Mouse (Mus musculus): ENCODE results near the gene Farp1. TPM values are rescaled to one million over a fixed set of nuclear protein-coding genes. Genes with fewer than 3 reads are reported as not detected.
A peak's percentile ranks its signal among the peaks of the same experiment; 100 is the strongest.

Gene Farp1
- polyA plus RNA-seq, 1 experiment, result 29.2 TPM

DNA sequence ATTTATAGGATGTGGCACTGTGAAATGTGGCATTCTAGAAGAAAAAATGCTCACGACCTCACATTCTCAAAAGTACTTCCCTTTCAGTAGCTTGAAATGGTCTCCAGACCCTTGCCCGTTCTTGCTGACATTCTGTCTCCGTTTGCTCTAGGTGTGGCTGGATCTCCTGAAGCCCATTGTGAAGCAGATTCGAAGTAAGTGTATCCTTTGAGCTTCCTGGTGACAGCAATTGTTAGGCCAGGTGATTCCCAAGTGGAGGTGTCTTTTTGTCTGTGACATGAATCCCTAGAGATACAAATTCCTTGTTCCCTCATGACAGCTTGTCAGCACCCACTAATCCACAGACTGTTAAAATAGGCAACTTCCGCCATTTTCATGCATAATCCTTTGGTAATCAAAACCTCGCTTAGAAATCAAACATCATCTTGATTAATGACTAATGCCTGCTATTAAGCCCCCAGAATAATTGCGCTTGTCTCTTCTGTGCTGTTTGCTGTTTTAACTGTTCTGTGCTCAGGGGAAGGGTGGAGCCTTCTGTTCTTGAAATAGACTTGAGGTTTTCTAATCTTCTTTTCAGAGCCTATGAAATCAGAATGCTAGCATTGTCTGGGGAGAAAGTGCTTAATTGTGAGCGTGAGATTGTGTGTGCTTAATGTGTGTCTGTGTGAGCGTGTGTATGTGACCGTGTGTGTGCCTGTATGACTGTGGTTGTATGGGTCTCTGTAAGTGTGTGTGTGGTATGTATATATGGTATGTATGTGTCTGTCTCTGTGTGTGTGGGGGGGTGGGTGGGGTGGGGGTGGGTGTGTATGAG, 184.4 kb downstream of the Farp1 start:
- Histone ChIP-seq H3K36me3 (ENCODE audit: control insufficient read depth, insufficient read depth, low read length, poor library complexity, severe bottlenecking) (no peaks in the 10 kb centered on the region), H3K9ac (ENCODE audit: low read depth, poor library complexity, severe bottlenecking) (no peak overlapping the region), H3K9me3 (replicated peaks; ENCODE audit: control insufficient read depth, insufficient read depth, low read length, poor library complexity, severe bottlenecking) (no peaks in the 10 kb centered on the region), H3K27ac (ENCODE audit: insufficient read depth, low read length) (no peak overlapping the region), H3K27me3 (ENCODE audit: control insufficient read depth, insufficient read depth, low read length, poor library complexity, severe bottlenecking) (no peaks in the 10 kb centered on the region), H3K4me1 (ENCODE audit: control insufficient read depth, insufficient read depth, low read length) (no peaks in the 10 kb centered on the region), H3K4me3 (ENCODE audit: low read depth, low read length) (no peak overlapping the region)
- TF ChIP-seq POLR2A (IDR thresholded peaks at IDR 0.05; ENCODE audit: insufficient read depth, low read length) (no peak), EP300 (IDR thresholded peaks at IDR 0.05; ENCODE audit: insufficient read depth, low read depth, low read length) (no peak), CTCF (IDR thresholded peaks at IDR 0.05; ENCODE audit: low read depth, low read length) (no peak)

GRCm38 (mm10) chr14:121220040-121220322, 185.0 kb downstream of the Farp1 start:
- Histone ChIP-seq H3K9me3 (replicated peaks; ENCODE audit: control insufficient read depth, insufficient read depth, low read length, poor library complexity, severe bottlenecking) (no peaks in the 10 kb centered on the region), H3K4me1 (ENCODE audit: control insufficient read depth, insufficient read depth, low read length) (no peaks in the 10 kb centered on the region), H3K4me3 (ENCODE audit: low read depth, low read length) (no peak overlapping the region), H3K27ac (ENCODE audit: insufficient read depth, low read length) (no peak overlapping the region), H3K9ac (ENCODE audit: low read depth, poor library complexity, severe bottlenecking) (no peak overlapping the region), H3K27me3 (ENCODE audit: control insufficient read depth, insufficient read depth, low read length, poor library complexity, severe bottlenecking) (no peaks in the 10 kb centered on the region), H3K36me3 (ENCODE audit: control insufficient read depth, insufficient read depth, low read length, poor library complexity, severe bottlenecking) (no peaks in the 10 kb centered on the region)
- TF ChIP-seq EP300 (IDR thresholded peaks at IDR 0.05; ENCODE audit: insufficient read depth, low read depth, low read length) (no peak), CTCF (IDR thresholded peaks at IDR 0.05; ENCODE audit: low read depth, low read length) (no peak), POLR2A (IDR thresholded peaks at IDR 0.05; ENCODE audit: insufficient read depth, low read length) (no peak)

GRCm38 (mm10) chr14:121220723-121221122, 185.7 kb downstream of the Farp1 start:
- H3K27me3 ChIP-seq (ENCODE audit: control insufficient read depth, insufficient read depth, low read length, poor library complexity, severe bottlenecking), result no peaks in the 10 kb centered on the region
- TF ChIP-seq POLR2A (IDR thresholded peaks at IDR 0.05; ENCODE audit: insufficient read depth, low read length) (no peak), EP300 (IDR thresholded peaks at IDR 0.05; ENCODE audit: insufficient read depth, low read depth, low read length) (no peak), CTCF (IDR thresholded peaks at IDR 0.05; ENCODE audit: low read depth, low read length) (peak; percentile 42)
- no peaks in the 10 kb centered on the region for H3K36me3 ChIP-seq (ENCODE audit: control insufficient read depth, insufficient read depth, low read length, poor library complexity, severe bottlenecking)
- H3K4me1 ChIP-seq (ENCODE audit: control insufficient read depth, insufficient read depth, low read length), result no peaks in the 10 kb centered on the region
- H3K9me3 ChIP-seq (replicated peaks; ENCODE audit: control insufficient read depth, insufficient read depth, low read length, poor library complexity, severe bottlenecking), result no peaks in the 10 kb centered on the region
- no peak overlapping the region for H3K9ac ChIP-seq (ENCODE audit: low read depth, poor library complexity, severe bottlenecking)
- H3K27ac ChIP-seq (ENCODE audit: insufficient read depth, low read length), result no peak overlapping the region
- no peak overlapping the region for H3K4me3 ChIP-seq (ENCODE audit: low read depth, low read length)

- no peaks in the 10 kb centered on the region for H3K36me3 ChIP-seq (ENCODE audit: control insufficient read depth, insufficient read depth, low read length, poor library complexity, severe bottlenecking)
- no peaks in the 10 kb centered on the region for H3K9me3 ChIP-seq (replicated peaks; ENCODE audit: control insufficient read depth, insufficient read depth, low read length, poor library complexity, severe bottlenecking)
Observed at GRCm38 (mm10) chr14:121225804-121226203, 190.8 kb downstream of the Farp1 start.

DNA sequence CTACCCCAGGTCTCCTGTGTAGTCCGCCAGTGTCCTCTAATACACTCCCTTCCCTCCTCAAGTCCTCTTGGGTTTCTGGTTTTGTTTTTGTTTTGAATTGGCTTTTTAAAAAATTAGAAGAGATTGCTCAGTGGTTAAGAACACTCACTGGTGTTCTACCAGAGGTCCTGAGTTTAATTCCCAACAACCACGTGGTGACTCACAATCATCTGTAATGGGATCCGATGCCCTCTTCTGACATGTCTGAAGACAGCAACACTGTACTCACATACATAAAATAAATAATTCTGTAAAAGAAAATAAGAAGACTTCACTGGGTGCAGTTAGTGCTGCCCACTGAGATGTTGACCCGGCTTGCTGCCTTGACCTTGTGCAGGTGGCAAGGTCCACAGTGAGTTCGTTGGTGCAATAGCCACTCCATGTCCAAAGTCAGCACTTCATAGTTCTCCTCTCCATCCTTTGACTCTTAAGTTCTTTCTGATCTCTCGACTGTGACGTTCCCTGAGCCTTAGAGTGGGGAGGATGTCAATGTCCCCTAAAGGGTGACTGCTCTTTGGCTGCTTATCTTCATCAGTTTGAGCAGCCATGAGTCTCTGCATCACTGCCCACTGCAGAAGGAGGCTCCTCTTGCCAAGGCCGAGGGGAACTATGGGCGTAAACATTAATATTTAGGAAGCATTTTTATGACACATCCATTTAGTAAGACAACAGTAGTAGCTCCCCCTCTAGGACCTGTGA, 194.2 kb downstream of the Farp1 start:
- Histone ChIP-seq H3K9ac (ENCODE audit: low read depth, poor library complexity, severe bottlenecking) (no peak overlapping the region), H3K4me1 (ENCODE audit: control insufficient read depth, insufficient read depth, low read length) (no peaks in the 10 kb centered on the region), H3K27me3 (ENCODE audit: control insufficient read depth, insufficient read depth, low read length, poor library complexity, severe bottlenecking) (no peaks in the 10 kb centered on the region), H3K27ac (ENCODE audit: insufficient read depth, low read length) (no peak overlapping the region), H3K9me3 (replicated peaks; ENCODE audit: control insufficient read depth, insufficient read depth, low read length, poor library complexity, severe bottlenecking) (no peaks in the 10 kb centered on the region), H3K4me3 (ENCODE audit: low read depth, low read length) (no peak overlapping the region), H3K36me3 (ENCODE audit: control insufficient read depth, insufficient read depth, low read length, poor library complexity, severe bottlenecking) (no peaks in the 10 kb centered on the region)
- no peak for TF ChIP-seq CTCF (IDR thresholded peaks at IDR 0.05; ENCODE audit: low read depth, low read length)
- no peak for TF ChIP-seq POLR2A (IDR thresholded peaks at IDR 0.05; ENCODE audit: insufficient read depth, low read length)
- no peak for TF ChIP-seq EP300 (IDR thresholded peaks at IDR 0.05; ENCODE audit: insufficient read depth, low read depth, low read length)

More at GRCm38 (mm10) chr14:121225804-121226203, 190.8 kb downstream of the Farp1 start:
- H3K27me3 ChIP-seq (ENCODE audit: control insufficient read depth, insufficient read depth, low read length, poor library complexity, severe bottlenecking), result no peaks in the 10 kb centered on the region
- no peak overlapping the region for H3K9ac ChIP-seq (ENCODE audit: low read depth, poor library complexity, severe bottlenecking)
- H3K4me1 ChIP-seq (ENCODE audit: control insufficient read depth, insufficient read depth, low read length), result no peaks in the 10 kb centered on the region
- no peak overlapping the region for H3K27ac ChIP-seq (ENCODE audit: insufficient read depth, low read length)
- H3K4me3 ChIP-seq (ENCODE audit: low read depth, low read length), result no peak overlapping the region
- TF ChIP-seq EP300 (IDR thresholded peaks at IDR 0.05; ENCODE audit: insufficient read depth, low read depth, low read length) (no peak), POLR2A (IDR thresholded peaks at IDR 0.05; ENCODE audit: insufficient read depth, low read length) (no peak), CTCF (IDR thresholded peaks at IDR 0.05; ENCODE audit: low read depth, low read length) (no peak)

DNA sequence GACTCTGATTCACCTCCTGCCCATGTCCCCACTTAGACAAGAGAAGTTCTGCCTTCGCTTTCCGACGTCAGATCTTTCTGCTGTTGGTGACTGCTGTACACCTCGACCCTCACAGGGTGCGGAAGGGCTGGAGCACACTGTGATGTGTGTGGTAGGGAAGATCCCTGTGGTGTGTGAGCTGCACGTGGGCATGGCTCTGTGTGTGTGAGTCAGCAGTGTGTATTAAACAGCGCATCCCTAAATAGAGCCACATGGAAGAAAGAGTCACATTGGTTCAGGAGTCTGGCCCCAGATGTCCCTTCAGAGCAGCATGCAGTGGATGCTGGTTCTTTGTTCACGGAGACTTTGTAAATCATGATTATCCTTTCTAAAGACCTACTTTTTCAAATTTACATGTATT, 196.2 kb downstream of the Farp1 start:
- H3K27ac ChIP-seq (ENCODE audit: insufficient read depth, low read length), result no peak overlapping the region
- no peaks in the 10 kb centered on the region for H3K27me3 ChIP-seq (ENCODE audit: control insufficient read depth, insufficient read depth, low read length, poor library complexity, severe bottlenecking)
- H3K4me3 ChIP-seq (ENCODE audit: low read depth, low read length), result no peak overlapping the region
- no peaks in the 10 kb centered on the region for H3K36me3 ChIP-seq (ENCODE audit: control insufficient read depth, insufficient read depth, low read length, poor library complexity, severe bottlenecking)
- TF ChIP-seq EP300 (IDR thresholded peaks at IDR 0.05; ENCODE audit: insufficient read depth, low read depth, low read length), result no peak
- no peak for TF ChIP-seq POLR2A (IDR thresholded peaks at IDR 0.05; ENCODE audit: insufficient read depth, low read length)
- TF ChIP-seq CTCF (IDR thresholded peaks at IDR 0.05; ENCODE audit: low read depth, low read length), result no peak
- H3K9me3 ChIP-seq (replicated peaks; ENCODE audit: control insufficient read depth, insufficient read depth, low read length, poor library complexity, severe bottlenecking), result no peaks in the 10 kb centered on the region
- no peak overlapping the region for H3K9ac ChIP-seq (ENCODE audit: low read depth, poor library complexity, severe bottlenecking)
- H3K4me1 ChIP-seq (ENCODE audit: control insufficient read depth, insufficient read depth, low read length), result no peaks in the 10 kb centered on the region
